Mouse (Mus musculus) liver, adult 2 months (tissue): ENCODE data around the gene Trim68. TPM values are rescaled to one million over a fixed set of nuclear protein-coding genes. Genes with fewer than 3 reads are reported as not detected.
"Not testable (repeated sequence)": the region's sequence is repeated elsewhere in the genome, so short reads cannot be mapped to it uniquely, and the experiment has no call there.

Source experiments
- DNase-seq: peaks from one replicate; pipeline ENCODE4 v3.0.0-alpha.2; 2011; ENCODE audit warnings: low read depth, low spot score; ENCODE audit errors: extremely low read depth
- H3K27ac ChIP-seq: fragments of 200-500 bp; replicated peaks from 2 replicates; pipeline ENCODE4 v1.5.1; 2012; ENCODE audit warnings: low read depth, mild to moderate bottlenecking, control low read depth, inconsistent platforms, low read length; ENCODE audit not compliant: insufficient read depth
- H3K27me3 ChIP-seq: fragments of 200-500 bp; 2 replicates; pipeline ENCODE4 v1.6.1; 2012; ENCODE audit warnings: mild to moderate bottlenecking, moderate library complexity, low read length, inconsistent platforms; ENCODE audit not compliant: control insufficient read depth, insufficient read depth
- H3K36me3 ChIP-seq: fragments of 200-500 bp; 2 replicates; pipeline ENCODE4 v1.6.1; 2012; ENCODE audit warnings: low read length, inconsistent platforms; ENCODE audit not compliant: control insufficient read depth, insufficient read depth
- H3K4me1 ChIP-seq: fragments of 200-500 bp; 2 replicates; pipeline ENCODE4 v1.6.1; 2011; ENCODE audit warnings: low read length; ENCODE audit not compliant: control insufficient read depth, insufficient read depth
- H3K4me3 ChIP-seq: fragments of 200-500 bp; 2 replicates; pipeline ENCODE4 v1.5.1; 2011; ENCODE audit warnings: low read depth, mild to moderate bottlenecking, control low read depth, low read length, moderate library complexity; ENCODE audit not compliant: insufficient read depth
- H3K79me2 ChIP-seq: fragments of 200-500 bp; 2 replicates; pipeline ENCODE4 v1.6.1; 2012; ENCODE audit warnings: inconsistent platforms, mild to moderate bottlenecking, low read length, moderate library complexity; ENCODE audit not compliant: control insufficient read depth, insufficient read depth
- H3K9ac ChIP-seq: fragments of 200-500 bp; 2 replicates; pipeline ENCODE4 v1.6.1; 2012; ENCODE audit warnings: low read depth, mild to moderate bottlenecking, control low read depth, inconsistent platforms, low read length
- CTCF ChIP-seq: fragments of 200-500 bp; IDR thresholded peaks from 2 replicates; pipeline ENCODE4 v1.5.1; 2011; ENCODE audit warnings: low read depth, low read length, control low read depth
- POLR2A ChIP-seq: fragments of 200-500 bp; IDR thresholded peaks from 2 replicates; pipeline ENCODE4 v1.6.1; 2011; ENCODE audit warnings: low read length, control low read depth; ENCODE audit not compliant: insufficient read depth; ENCODE audit errors: extremely low read depth
- WGBS: fragments of 180-500 bp; shearing (Covaris S2); methylation state at CpG from one replicate; pipeline ENCODE4 v1.1.7; 2018; 5-methylcytosine and 5-hydroxymethylcytosine counted together
- polyA plus RNA-seq: library from polyadenylated mRNA; depleted of rRNA; stranded (reverse); fragments of >200 nt; gene quantifications from 2 replicates; pipeline ENCODE4 v1.2.3, GENCODE M21; 2012
- total RNA-seq: library from RNA; depleted of rRNA; stranded (reverse); fragments of >200 nt; gene quantifications from 2 replicates; pipeline ENCODE4 v1.2.3, GENCODE M21; 2014

Trim68 gene
- total and polyA plus RNA-seq, 2 experiments, result 3.0 to 4.7 TPM

- TF ChIP-seq CTCF (peak; percentile 76), POLR2A (no peak)
- DNase-seq, result peak; percentile 39
Measured at GRCm38 (mm10) chr7:102695358-102696125, 8.4 kb upstream of the Trim68 start, which contains the start of gene Olfr557. TSS of gene Olfr557 (plus strand) at chr7:102695910.

GRCm38 (mm10) chr7:102681916-102682315, 5.2 kb downstream of the Trim68 start:
- TF ChIP-seq POLR2A, result no peak
- no peak for TF ChIP-seq CTCF
- 87% methylated on average over 1 of the region's 1 CpGs for WGBS
- H3K27ac ChIP-seq, result no peak overlapping the region

More at GRCm38 (mm10) chr7:102695358-102696125, 8.4 kb upstream of the Trim68 start, which contains the start of gene Olfr557:
- Histone ChIP-seq H3K79me2 (no peaks in the 10 kb centered on the region), H3K4me1 (no peaks in the 10 kb centered on the region), H3K4me3 (no peak within 1 kb of the TSS), H3K27me3 (peaks cover 4% of the 10 kb centered on the region; the same call in 1 of the 2 replicates), H3K36me3 (no peaks in the 10 kb centered on the region), H3K27ac (no peak within 1 kb of the TSS), H3K9ac (no peak within 1 kb of the TSS)
- WGBS, result 71% methylated on average over 5 of the region's 5 CpGs

GRCm38 (mm10) chr7:102676225-102676624, 10.9 kb downstream of the Trim68 start:
- WGBS, result 75% methylated on average over 2 of the region's 2 CpGs
- Histone ChIP-seq H3K27ac (no peak overlapping the region), H3K27me3 (no peaks in the 10 kb centered on the region), H3K9ac (no peak overlapping the region), H3K36me3 (no peaks in the 10 kb centered on the region), H3K4me1 (no peaks in the 10 kb centered on the region), H3K4me3 (no peak overlapping the region), H3K79me2 (no peaks in the 10 kb centered on the region)
- no peak for TF ChIP-seq CTCF
- no peak for TF ChIP-seq POLR2A
- no peak for DNase-seq

More at GRCm38 (mm10) chr7:102681916-102682315, 5.2 kb downstream of the Trim68 start:
- Histone ChIP-seq H3K79me2 (no peaks in the 10 kb centered on the region), H3K4me1 (no peaks in the 10 kb centered on the region), H3K4me3 (no peak overlapping the region), H3K36me3 (no peaks in the 10 kb centered on the region), H3K27me3 (no peaks in the 10 kb centered on the region), H3K9ac (no peak overlapping the region)
- DNase-seq, result no peak

GRCm38 (mm10) chr7:102665378-102665777, 21.7 kb downstream of the Trim68 start:
- Histone ChIP-seq H3K36me3 (no peaks in the 10 kb centered on the region), H3K27ac (no peak overlapping the region), H3K4me3 (no peak overlapping the region), H3K9ac (no peak overlapping the region), H3K79me2 (no peaks in the 10 kb centered on the region), H3K4me1 (no peaks in the 10 kb centered on the region), H3K27me3 (no peaks in the 10 kb centered on the region)
- DNase-seq, result no peak
- 39% methylated on average over 2 of the region's 2 CpGs for WGBS
- TF ChIP-seq CTCF (no peak), POLR2A (no peak)

- Histone ChIP-seq H3K27me3 (no peaks in the 10 kb centered on the region), H3K4me3 (no peak within 1 kb of the TSS), H3K4me1 (no peaks in the 10 kb centered on the region), H3K36me3 (no peaks in the 10 kb centered on the region), H3K9ac (no peak within 1 kb of the TSS), H3K79me2 (no peaks in the 10 kb centered on the region), H3K27ac (no peak within 1 kb of the TSS)
- TF ChIP-seq POLR2A (no peak), CTCF (no peak)
- no peak for DNase-seq
- 65% methylated on average over 3 of the region's 3 CpGs for WGBS
Measured at GRCm38 (mm10) chr7:102664599-102664998, 22.5 kb downstream of the Trim68 start, which contains the start of gene Olfr556. TSS of gene Olfr556 (plus strand) at chr7:102664899.

GRCm38 (mm10) chr7:102658523-102658922, 28.6 kb downstream of the Trim68 start, which contains the start of gene Olfr555:
TSS of gene Olfr555 (plus strand) at chr7:102658823.
- H3K4me3 ChIP-seq, result no peak within 1 kb of the TSS
- no peaks in the 10 kb centered on the region for H3K27me3 ChIP-seq
- 74% methylated on average over 1 of the region's 1 CpGs for WGBS
- DNase-seq, result no peak
- no peaks in the 10 kb centered on the region for H3K4me1 ChIP-seq
- H3K79me2 ChIP-seq, result no peaks in the 10 kb centered on the region
- no peak within 1 kb of the TSS for H3K27ac ChIP-seq
- TF ChIP-seq CTCF (no peak), POLR2A (no peak)
- no peak within 1 kb of the TSS for H3K9ac ChIP-seq
- H3K36me3 ChIP-seq, result no peaks in the 10 kb centered on the region

- H3K4me3 ChIP-seq, H3K36me3 ChIP-seq, DNase-seq, H3K27me3 ChIP-seq, H3K27ac ChIP-seq, H3K9ac ChIP-seq, H3K4me1 ChIP-seq, H3K79me2 ChIP-seq: not testable (repeated sequence)
- 82% methylated on average over 4 of the region's 4 CpGs for WGBS
Measured at GRCm38 (mm10) chr7:102644945-102645344, 42.2 kb downstream of the Trim68 start.
